Mouse (Mus musculus) kidney, embryonic 16.5 days (tissue): ENCODE data around the gene Abca5. TPM values are rescaled to one million over a fixed set of nuclear protein-coding genes. Genes with fewer than 3 reads are reported as not detected.

Source experiments
- ATAC-seq: fragments of 200-750 bp; cut with Nextera tagmentation; 2 replicates; pipeline ENCODE4 v1.8.0; 2017; ENCODE audit warnings: moderate TSS enrichment; ENCODE audit not compliant: low FRiP score, low TSS enrichment
- H3K27ac ChIP-seq: fragments of 300-500 bp; sonication (generic); 2 replicates; pipeline ENCODE4 v1.5.1; 2014; ENCODE audit warnings: low read length
- H3K27me3 ChIP-seq: fragments of 300-500 bp; sonication (generic); 2 replicates; pipeline ENCODE4 v1.6.1; 2014; ENCODE audit warnings: low read length, control low read depth, mixed read lengths; ENCODE audit not compliant: insufficient read depth
- H3K36me3 ChIP-seq: fragments of 300-500 bp; sonication (generic); 2 replicates; pipeline ENCODE4 v1.6.1; 2014; ENCODE audit warnings: low read length, control low read depth, mixed read lengths; ENCODE audit not compliant: insufficient read depth
- H3K4me1 ChIP-seq: fragments of 300-500 bp; sonication (generic); 2 replicates; pipeline ENCODE4 v1.6.1; 2014; ENCODE audit warnings: low read length, control low read depth, mixed read lengths; ENCODE audit not compliant: insufficient read depth
- H3K4me2 ChIP-seq: fragments of 300-500 bp; sonication (generic); replicated peaks from 2 replicates; pipeline ENCODE4 v1.6.1; 2014; ENCODE audit warnings: low read depth, low read length
- H3K4me3 ChIP-seq: fragments of 300-500 bp; sonication (generic); 2 replicates; pipeline ENCODE4 v1.5.1; 2014; ENCODE audit warnings: mild to moderate bottlenecking, low read length
- H3K9ac ChIP-seq: fragments of 300-500 bp; sonication (generic); replicated peaks from 2 replicates; pipeline ENCODE4 v1.6.1; 2014; ENCODE audit warnings: low read length
- H3K9me3 ChIP-seq: fragments of 300-500 bp; sonication (generic); 2 replicates; pipeline ENCODE4 v1.6.1; 2016; ENCODE audit warnings: low read length, control low read depth
- WGBS: fragments of 180-500 bp; shearing (Covaris S2); extraction: QIAGEN DNeasy Blood & Tissue Kit; methylation state at CpG from one replicate; pipeline ENCODE4 v1.1.7; 2014; 5-methylcytosine and 5-hydroxymethylcytosine counted together
- polyA plus RNA-seq: library from polyadenylated mRNA; unstranded; fragments of >200 nt; fragmentation: Nextera tagmentation; extraction: Ambion mirVana; gene quantifications from 2 replicates; pipeline ENCODE4 v1.2.1, GENCODE M21; 2015

The Abca5 gene
- polyA plus RNA-seq, result 3.3 and 3.5 TPM in 2 replicates

- peak; percentile 96 for ATAC-seq
- peak within 1 kb of the TSS; percentile 86 for H3K4me2 ChIP-seq
- H3K27ac ChIP-seq, result no peak within 1 kb of the TSS
- H3K27me3 ChIP-seq, result peaks cover 5% of the 10 kb centered on the region; the same call in 1 of the 2 replicates
- peak within 1 kb of the TSS; percentile 78 for H3K9ac ChIP-seq
- no peaks in the 10 kb centered on the region for H3K9me3 ChIP-seq
- under 1% methylated on average over 86 of the region's 95 CpGs for WGBS
- H3K36me3 ChIP-seq, result no peaks in the 10 kb centered on the region
- peaks cover 4% of the 10 kb centered on the region; the same call in 1 of the 2 replicates for H3K4me1 ChIP-seq
- peak within 1 kb of the TSS; percentile 85 for H3K4me3 ChIP-seq
These were observed at the start of gene Abca5 for GRCm38 (mm10) chr11:110337289-110338245. Abca5 (minus strand) TSS chr11:110337716.

- Histone ChIP-seq H3K4me3 (no peak overlapping the region), H3K27ac (no peak overlapping the region), H3K4me1 (no peaks in the 10 kb centered on the region), H3K36me3 (no peaks in the 10 kb centered on the region), H3K9me3 (no peaks in the 10 kb centered on the region), H3K4me2 (no peak overlapping the region), H3K9ac (no peak overlapping the region), H3K27me3 (no peaks in the 10 kb centered on the region)
- 94% methylated on average over 2 of the region's 2 CpGs for WGBS
- ATAC-seq, result no peak
These were observed 48.0 kb upstream of the Abca5 start for GRCm38 (mm10) chr11:110385487-110385886.

- H3K27me3 ChIP-seq, result no peaks in the 10 kb centered on the region
- peak overlapping the region; percentile 60 for H3K9ac ChIP-seq
- ATAC-seq, result peak; percentile 59
- peaks cover 6% of the 10 kb centered on the region; the same call in 1 of the 2 replicates for H3K4me1 ChIP-seq
- 30% methylated on average over 15 of the region's 15 CpGs for WGBS
- H3K27ac ChIP-seq, result peak overlapping the region; percentile 31; the same call in 1 of the 2 replicates
- H3K36me3 ChIP-seq, result no peaks in the 10 kb centered on the region
- H3K4me2 ChIP-seq, result peak overlapping the region; percentile 71
- peak overlapping the region; percentile 44 for H3K4me3 ChIP-seq
- H3K9me3 ChIP-seq, result no peaks in the 10 kb centered on the region
These were observed 42.8 kb upstream of the Abca5 start for GRCm38 (mm10) chr11:110380310-110380668.

- peak overlapping the region; percentile 31 for H3K27ac ChIP-seq
- peak overlapping the region; percentile 71 for H3K4me2 ChIP-seq
- peak overlapping the region; percentile 44 for H3K4me3 ChIP-seq
- H3K9ac ChIP-seq, result peak overlapping the region; percentile 60
- WGBS, result 6% methylated on average over 20 of the region's 20 CpGs
- H3K27me3 ChIP-seq, result no peaks in the 10 kb centered on the region
- no peaks in the 10 kb centered on the region for H3K9me3 ChIP-seq
- peak; percentile 95 for ATAC-seq
- H3K4me1 ChIP-seq, result peaks cover 6% of the 10 kb centered on the region; the same call in 1 of the 2 replicates
- no peaks in the 10 kb centered on the region for H3K36me3 ChIP-seq
These were observed 42.3 kb upstream of the Abca5 start for GRCm38 (mm10) chr11:110379661-110380309.

- no peak overlapping the region for H3K27ac ChIP-seq
- ATAC-seq, result no peak
These were observed 36.5 kb upstream of the Abca5 start for GRCm38 (mm10) chr11:110374036-110374435.

GRCm38 (mm10) chr11:110372266-110372954 lies 34.9 kb upstream of the Abca5 start:
- Histone ChIP-seq H3K9ac (no peak overlapping the region), H3K4me1 (0 out of 2 replicates have a peak, but pooled peaks cover 7% of the 10 kb centered on the region), H3K4me2 (no peak overlapping the region), H3K27ac (no peak overlapping the region), H3K36me3 (no peaks in the 10 kb centered on the region), H3K4me3 (no peak overlapping the region), H3K9me3 (no peaks in the 10 kb centered on the region), H3K27me3 (no peaks in the 10 kb centered on the region)
- no peak for ATAC-seq
- WGBS, result 74% methylated on average over 15 of the region's 15 CpGs

More at GRCm38 (mm10) chr11:110374036-110374435, 36.5 kb upstream of the Abca5 start:
- 84% methylated on average over 9 of the region's 9 CpGs for WGBS
- Histone ChIP-seq H3K9me3 (no peaks in the 10 kb centered on the region), H3K4me2 (no peak overlapping the region), H3K4me1 (0 out of 2 replicates have a peak, but pooled peaks cover 7% of the 10 kb centered on the region), H3K4me3 (no peak overlapping the region), H3K9ac (no peak overlapping the region), H3K36me3 (no peaks in the 10 kb centered on the region), H3K27me3 (no peaks in the 10 kb centered on the region)

GRCm38 (mm10) chr11:110371827-110372226 lies 34.3 kb upstream of the Abca5 start:
- Histone ChIP-seq H3K4me1 (0 out of 2 replicates have a peak, but pooled peaks cover 7% of the 10 kb centered on the region), H3K9me3 (peaks cover 2% of the 10 kb centered on the region), H3K36me3 (no peaks in the 10 kb centered on the region), H3K4me3 (no peak overlapping the region), H3K27me3 (no peaks in the 10 kb centered on the region), H3K27ac (no peak overlapping the region), H3K9ac (no peak overlapping the region), H3K4me2 (no peak overlapping the region)
- WGBS, result 62% methylated on average over 8 of the region's 8 CpGs
- no peak for ATAC-seq

- H3K4me2 ChIP-seq, result peak overlapping the region; percentile 49
- H3K9me3 ChIP-seq, result peaks cover 3% of the 10 kb centered on the region
- ATAC-seq, result no peak
- 0 out of 2 replicates have a peak, but pooled peaks cover 7% of the 10 kb centered on the region for H3K4me1 ChIP-seq
- 10% methylated on average over 15 of the region's 15 CpGs for WGBS
- H3K36me3 ChIP-seq, result no peaks in the 10 kb centered on the region
- H3K9ac ChIP-seq, result 0 out of 2 replicates have a peak overlapping the region, but pooled peaks have one; percentile 52
- H3K4me3 ChIP-seq, result peak overlapping the region; percentile 30
- H3K27me3 ChIP-seq, result no peaks in the 10 kb centered on the region
- H3K27ac ChIP-seq, result no peak overlapping the region
These were observed 31.9 kb upstream of the Abca5 start for GRCm38 (mm10) chr11:110369312-110370019.

GRCm38 (mm10) chr11:110367638-110368037 lies 30.1 kb upstream of the Abca5 start:
- ATAC-seq, result no peak
- Histone ChIP-seq H3K4me1 (0 out of 2 replicates have a peak, but pooled peaks cover 7% of the 10 kb centered on the region), H3K27me3 (no peaks in the 10 kb centered on the region), H3K27ac (no peak overlapping the region), H3K36me3 (no peaks in the 10 kb centered on the region), H3K4me3 (no peak overlapping the region), H3K9me3 (peaks cover 3% of the 10 kb centered on the region), H3K9ac (no peak overlapping the region), H3K4me2 (no peak overlapping the region)
- 93% methylated on average over 13 of the region's 13 CpGs for WGBS
